Mouse (Mus musculus) granulocyte monocyte progenitor cell, adult 5-6 weeks (primary cell): ENCODE measurements around the gene Tie1. TPM values are rescaled to one million over a fixed set of nuclear protein-coding genes. Genes with fewer than 3 reads are reported as not detected.
"Not testable (repeated sequence)": the region's sequence is repeated elsewhere in the genome, so short reads cannot be mapped to it uniquely, and the experiment has no call there.

Experiments
- ATAC-seq: replicated peaks from 2 replicates; pipeline ENCODE4 v1.8.0; 2016; ENCODE audit warnings: mild to moderate bottlenecking, moderate TSS enrichment, inconsistent platforms; ENCODE audit not compliant: poor library complexity, severe bottlenecking
- total RNA-seq, 2 experiments: library from RNA; stranded (forward) in 1 of 2; stranded (reverse) in 1 of 2; fragments of 200-712, 200-1000 nt in 1 of 2; fragments of >200 nt in 1 of 2; fragmentation: Nextera tagmentation in 1 of 2; gene quantifications; 2 replicates each; pipeline ENCODE4 v1.2.3; 2014 to 2017

The Tie1 gene
- total RNA-seq (2014; fragmentation: Nextera tagmentation) (3.9 and 7.2 TPM in 2 replicates), total RNA-seq (2017) (4.3 and 4.5 TPM in 2 replicates)

GRCm38 (mm10) chr4:118489717-118490132, at the start of gene Tie1:
Tie1 (minus strand) TSS chr4:118490061.
- ATAC-seq, result peak; percentile 70

- ATAC-seq, result no peak
Observed at GRCm38 (mm10) chr4:118537801-118538200, 47.9 kb upstream of the Tie1 start.

DNA sequence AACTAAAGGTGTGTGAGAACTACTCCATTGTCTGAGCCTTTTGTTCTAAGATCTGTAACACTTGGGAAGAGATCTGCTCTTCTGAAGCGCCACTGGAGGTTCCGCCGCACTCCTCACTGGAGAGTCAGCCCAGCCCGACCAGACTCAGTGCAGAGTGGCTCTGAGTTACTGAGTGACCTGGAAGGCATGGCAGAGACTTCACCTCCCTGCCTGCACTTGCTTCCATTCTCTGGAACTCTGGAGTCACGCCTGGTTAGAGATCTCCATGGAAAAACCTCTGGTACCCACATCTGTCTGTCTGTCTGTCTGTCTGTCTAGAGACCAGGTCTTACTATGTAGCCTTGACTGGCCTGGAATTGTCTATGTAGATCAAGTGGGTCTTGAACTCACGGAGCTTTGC, 45.7 kb upstream of the Tie1 start:
- ATAC-seq, result no peak

GRCm38 (mm10) chr4:118533605-118534004, 43.7 kb upstream of the Tie1 start:
- ATAC-seq, result peak; percentile 88

- ATAC-seq, result peak; percentile 36; the same call in 1 of the 2 replicates
Observed at GRCm38 (mm10) chr4:118533156-118533555, 43.3 kb upstream of the Tie1 start.

DNA sequence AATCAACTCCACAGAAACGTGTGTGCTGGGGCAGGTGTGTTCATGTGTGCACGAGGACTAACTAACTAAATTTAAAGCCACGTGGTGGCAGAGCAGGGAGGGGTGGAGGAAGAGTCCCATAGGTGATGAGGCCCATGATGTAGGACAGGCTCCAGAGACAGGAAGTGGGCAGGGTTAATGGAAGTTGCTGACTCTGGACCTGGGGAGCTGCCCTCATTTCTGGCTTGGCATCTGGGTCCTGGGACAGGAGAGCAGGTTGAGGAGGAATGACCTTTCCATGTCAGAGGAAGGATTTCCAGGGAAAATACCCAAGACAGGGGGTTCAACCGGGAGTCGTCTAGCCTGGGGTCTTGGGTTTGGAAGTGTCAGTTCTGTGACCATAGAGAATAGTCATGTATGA, 42.8 kb upstream of the Tie1 start:
- ATAC-seq, result no peak

- no peak for ATAC-seq
Observed at GRCm38 (mm10) chr4:118527720-118528119, 37.9 kb upstream of the Tie1 start.

- no peak for ATAC-seq
Observed at GRCm38 (mm10) chr4:118527335-118527681, 37.4 kb upstream of the Tie1 start.

DNA sequence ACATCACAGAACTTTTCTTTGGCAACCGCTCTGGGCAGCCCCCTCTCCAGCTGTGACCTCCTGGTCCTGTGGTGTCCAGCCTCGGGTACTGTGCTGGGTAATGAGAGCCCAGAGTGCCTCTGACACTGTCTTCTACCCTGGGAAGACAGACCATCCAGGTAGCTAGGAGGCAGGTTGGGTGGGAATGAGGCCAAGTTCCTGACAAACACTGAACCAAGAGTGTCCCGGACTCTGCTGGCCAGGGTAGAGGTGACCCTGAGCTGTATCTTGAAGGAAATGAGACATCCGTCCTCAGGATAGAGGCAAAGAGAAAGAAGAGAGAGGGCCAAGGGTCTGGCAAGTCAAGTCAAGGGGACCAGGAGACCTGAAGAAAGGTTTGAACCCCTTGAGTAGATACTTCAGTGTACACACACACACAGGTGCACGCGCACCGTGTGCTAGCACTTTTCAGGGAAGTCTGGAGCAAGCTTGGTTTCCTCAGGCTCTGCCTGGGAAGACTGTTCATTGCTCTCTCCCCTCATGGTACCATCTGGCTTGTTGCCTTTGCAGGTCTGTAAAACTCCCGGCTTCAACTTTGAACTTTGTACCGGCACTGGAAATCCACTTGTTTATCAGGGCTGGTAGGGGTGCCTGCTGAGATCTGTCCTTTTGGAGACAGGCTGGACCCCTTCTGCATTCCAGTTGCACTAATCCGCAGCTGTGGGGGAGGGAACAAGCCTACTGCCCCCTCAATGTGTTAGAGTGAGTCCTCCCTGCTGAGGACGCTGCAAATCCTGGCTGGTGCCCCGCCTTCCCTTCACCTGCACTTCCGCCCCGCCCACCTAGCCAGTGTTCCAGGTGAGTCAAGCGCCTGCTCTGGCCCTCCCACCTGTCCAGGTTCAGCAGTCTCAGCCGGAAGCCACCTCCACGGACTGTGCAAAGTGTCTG, 36.8 kb upstream of the Tie1 start, which contains the start of gene 2610528J11Rik:
Gene 2610528J11Rik, plus strand, starts transcription at position 592 of the 927 bp plus-strand sequence.
- ATAC-seq, result no peak

DNA sequence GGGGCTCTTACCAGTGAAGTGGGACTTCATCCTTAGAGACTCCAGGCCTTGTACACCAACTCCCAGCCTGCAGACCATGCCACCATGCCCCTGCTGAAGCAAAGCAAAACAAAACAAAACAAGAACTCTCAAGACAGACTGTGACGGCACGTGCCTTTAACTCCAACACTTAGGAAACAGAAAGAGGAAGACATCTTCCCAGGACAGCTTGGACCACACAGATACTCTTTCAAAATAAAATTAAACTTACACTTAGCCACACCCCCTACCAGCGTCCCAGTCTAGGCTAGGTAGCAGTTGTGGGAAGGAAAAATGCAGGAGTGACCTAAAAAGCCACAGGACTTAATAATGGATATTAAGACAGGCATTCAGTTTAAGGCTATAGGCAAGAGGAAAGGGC, 35.9 kb upstream of the Tie1 start:
- ATAC-seq, result peak; percentile 79

- ATAC-seq, result no peak
Observed at GRCm38 (mm10) chr4:118523976-118524375, 34.1 kb upstream of the Tie1 start.

DNA sequence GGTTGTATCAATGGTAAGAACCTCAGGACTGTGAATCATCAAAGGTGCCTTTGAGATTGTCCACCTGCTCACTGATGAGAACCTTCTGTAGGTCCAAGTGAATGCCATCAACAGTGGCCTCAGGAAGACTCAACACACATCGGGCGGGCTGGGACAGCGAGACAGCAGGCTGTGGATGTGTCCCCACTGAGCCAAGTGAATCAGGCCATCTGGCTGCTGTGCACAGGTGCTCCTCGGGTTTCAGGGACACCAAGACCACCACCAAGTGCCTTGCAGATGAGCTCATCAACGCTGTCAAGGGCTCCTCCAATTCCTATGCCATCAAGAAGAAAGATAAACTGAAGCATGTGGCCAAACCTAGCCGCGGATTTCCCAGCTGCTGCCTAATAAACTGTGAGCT, 32.4 kb upstream of the Tie1 start:
- ATAC-seq, result no peak

GRCm38 (mm10) chr4:118518208-118518607, 28.3 kb upstream of the Tie1 start:
- ATAC-seq, result peak; percentile 87

GRCm38 (mm10) chr4:118517497-118518146, 27.8 kb upstream of the Tie1 start:
- no peak for ATAC-seq

- no peak for ATAC-seq
Observed at GRCm38 (mm10) chr4:118516699-118517496, 27.0 kb upstream of the Tie1 start.

DNA sequence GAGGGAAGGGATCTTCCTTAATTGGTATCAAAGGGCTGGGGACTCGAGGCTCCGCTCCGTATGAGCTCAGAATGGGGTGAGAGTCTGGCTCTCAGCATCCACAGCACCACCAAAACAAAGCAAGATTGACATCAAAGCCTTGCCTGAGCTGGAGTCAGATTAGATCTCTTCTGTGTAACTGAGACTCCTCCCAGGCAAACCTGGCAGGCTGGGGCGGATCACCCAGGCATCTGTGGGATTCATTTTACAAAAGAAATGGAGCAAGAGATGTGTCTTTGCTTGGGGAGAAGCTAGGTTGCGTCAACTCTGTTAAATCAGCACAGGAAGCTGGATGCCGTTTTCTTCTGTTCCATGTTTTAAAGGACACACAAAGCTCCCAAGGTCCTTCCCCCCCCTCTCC, 19.2 kb upstream of the Tie1 start:
- ATAC-seq, result no peak

DNA sequence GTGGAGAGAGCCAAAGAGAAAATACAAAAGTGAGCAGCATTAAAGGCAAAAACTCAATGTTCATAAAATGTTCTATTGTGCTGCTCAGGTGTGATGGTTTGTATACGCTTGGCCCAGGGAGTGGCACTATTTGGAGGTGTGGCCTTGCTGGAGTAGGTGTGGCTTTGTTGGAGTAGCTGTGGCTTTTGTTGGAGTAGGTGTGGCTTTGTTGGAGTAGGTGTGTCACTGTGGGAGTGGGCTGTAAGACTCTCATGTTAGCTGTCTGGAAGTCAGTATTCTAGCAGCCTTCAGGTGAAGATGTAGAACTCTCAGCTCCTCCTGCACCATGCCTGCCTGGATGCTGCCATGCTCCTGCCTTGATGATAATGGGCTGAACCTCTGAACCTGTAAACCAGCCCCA, 17.3 kb upstream of the Tie1 start:
- ATAC-seq, result not testable (repeated sequence)

- ATAC-seq, result no peak
Observed at GRCm38 (mm10) chr4:118505551-118505950, 15.7 kb upstream of the Tie1 start.

- no peak for ATAC-seq
Observed at GRCm38 (mm10) chr4:118500792-118501191, 10.9 kb upstream of the Tie1 start.

GRCm38 (mm10) chr4:118500171-118500724, 10.4 kb upstream of the Tie1 start:
- no peak for ATAC-seq
